Mouse (Mus musculus) heart, adult 2 months (tissue): ENCODE data around the gene Med7.

ENCODE experiments used
- CTCF ChIP-seq: fragments of 200-600 bp; IDR thresholded peaks from 2 replicates; pipeline ENCODE4 v1.8.1; 2022; ENCODE audit warnings: antibody characterized with exemption, mild to moderate bottlenecking, moderate library complexity
- EP300 ChIP-seq: fragments of 200-500 bp; IDR thresholded peaks from 2 replicates; pipeline ENCODE4 v1.6.1; 2011; ENCODE audit warnings: low read depth, low read length, control low read depth; ENCODE audit not compliant: insufficient read depth
- POLR2A ChIP-seq: fragments of 200-500 bp; IDR thresholded peaks from 2 replicates; pipeline ENCODE4 v1.6.1; 2011; ENCODE audit warnings: mild to moderate bottlenecking, low read depth, low read length, control low read depth; ENCODE audit not compliant: insufficient read depth

DNA sequence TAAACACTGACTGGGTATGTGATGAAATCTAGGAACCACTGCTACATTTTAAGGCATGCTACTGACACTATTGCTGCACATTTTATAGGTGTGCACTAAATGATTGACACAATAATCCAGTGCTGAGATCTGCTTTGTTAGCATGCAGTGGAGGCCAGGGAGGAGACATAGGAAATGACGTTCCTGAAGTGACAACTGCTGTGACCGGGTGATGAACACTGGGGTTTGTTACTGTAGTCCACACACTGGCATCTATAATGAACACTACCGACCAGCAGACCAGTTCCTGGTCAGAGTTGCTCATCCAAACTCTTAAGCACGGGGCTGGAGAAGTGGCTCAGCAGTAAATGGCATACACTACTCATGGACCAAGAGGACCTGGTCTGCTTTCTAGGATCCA lies 43.3 kb upstream of the Med7 start:
- TF ChIP-seq POLR2A (no peak), CTCF (no peak), EP300 (no peak)
